Mouse (Mus musculus) myocyte (in vitro differentiated cells): ENCODE measurements at regions not wholly inside any gene's neighbourhood (a gene's known extent, or its start where the extent isn't known, plus 50 kb on each side); places are given as distances from the start of the nearest gene placed in this dataset.
A peak's percentile ranks its signal among the peaks of the same experiment; 100 is the strongest.

Experiments
- H3K27me3 ChIP-seq: one replicate; pipeline ENCODE4 v1.6.1; 2011; ENCODE audit not compliant: control insufficient read depth, insufficient read depth, insufficient read length
- H3K36me3 ChIP-seq: one replicate; pipeline ENCODE4 v1.6.1; 2011; ENCODE audit not compliant: control insufficient read depth, insufficient read depth
- H3K4me2 ChIP-seq: one replicate; pipeline ENCODE4 v1.6.1; 2011; ENCODE audit warnings: low read depth, control low read depth
- H3K4me3 ChIP-seq: one replicate; pipeline ENCODE4 v1.5.1; 2011; ENCODE audit warnings: mild to moderate bottlenecking, control low read depth, moderate library complexity
- H3K79me2 ChIP-seq: one replicate; pipeline ENCODE4 v1.6.1; 2011; ENCODE audit not compliant: control insufficient read depth, insufficient read depth
- H3ac ChIP-seq: one replicate; pipeline ENCODE4 v1.6.1; 2011; ENCODE audit not compliant: control insufficient read depth, insufficient read length
- CEBPB ChIP-seq: IDR thresholded peaks from 2 replicates; pipeline ENCODE4 v1.6.1; 2011; ENCODE audit warnings: mild to moderate bottlenecking, moderate library complexity; ENCODE audit not compliant: poor library complexity, insufficient read depth, severe bottlenecking
- E2F4 ChIP-seq: IDR thresholded peaks from one replicate; pipeline ENCODE4 v1.6.1; 2011; ENCODE audit warnings: mild to moderate bottlenecking, control low read depth, moderate library complexity; ENCODE audit not compliant: insufficient read depth
- MAX ChIP-seq: IDR thresholded peaks from one replicate; pipeline ENCODE4 v1.6.1; 2011; ENCODE audit warnings: low read depth, mild to moderate bottlenecking, control low read depth
- MYOD1 ChIP-seq, 3 experiments: IDR thresholded peaks; one replicate each; pipeline ENCODE4 v1.6.1; 2011; ENCODE audit warnings: control low read depth in 2 of 3, low read depth in 2 of 3, mild to moderate bottlenecking in 2 of 3, moderate library complexity in 1 of 3; ENCODE audit not compliant: insufficient read length in 2 of 3, control insufficient read depth in 1 of 3
- MYOG ChIP-seq, 3 experiments: IDR thresholded peaks; one replicate each; pipeline ENCODE4 v1.6.1; 2011; ENCODE audit warnings: control low read depth in 2 of 3, low read depth in 2 of 3, mild to moderate bottlenecking in 2 of 3; ENCODE audit not compliant: insufficient read length in 2 of 3, control insufficient read depth in 1 of 3, insufficient read depth in 1 of 3
- POLR2A ChIP-seq: IDR thresholded peaks from one replicate; pipeline ENCODE4 v1.6.1; 2011; ENCODE audit warnings: low read depth, mild to moderate bottlenecking, control low read depth, moderate library complexity; ENCODE audit not compliant: insufficient read length
- POLR2AphosphoS2 ChIP-seq: IDR thresholded peaks from one replicate; pipeline ENCODE4 v1.6.1; 2011; ENCODE audit warnings: low read depth, control low read depth; ENCODE audit not compliant: insufficient read length
- REST ChIP-seq: IDR thresholded peaks from one replicate; pipeline ENCODE4 v1.6.1; 2011; ENCODE audit warnings: mild to moderate bottlenecking, control low read depth, moderate library complexity; ENCODE audit not compliant: insufficient read depth, insufficient read length
- SRF ChIP-seq: IDR thresholded peaks from one replicate; pipeline ENCODE4 v1.6.1; 2011; ENCODE audit warnings: low read depth; ENCODE audit not compliant: control insufficient read depth, insufficient read length
- TCF12 ChIP-seq: IDR thresholded peaks from one replicate; pipeline ENCODE4 v1.6.1; 2011; ENCODE audit warnings: mild to moderate bottlenecking, control low read depth; ENCODE audit not compliant: poor library complexity, insufficient read depth, severe bottlenecking
- TCF3 ChIP-seq: IDR thresholded peaks from one replicate; pipeline ENCODE4 v1.6.1; 2011; ENCODE audit warnings: low read depth, control low read depth; ENCODE audit not compliant: insufficient read length
- USF1 ChIP-seq: IDR thresholded peaks from one replicate; pipeline ENCODE4 v1.6.1; 2011; ENCODE audit warnings: low read depth, mild to moderate bottlenecking, control low read depth, moderate library complexity

DNA sequence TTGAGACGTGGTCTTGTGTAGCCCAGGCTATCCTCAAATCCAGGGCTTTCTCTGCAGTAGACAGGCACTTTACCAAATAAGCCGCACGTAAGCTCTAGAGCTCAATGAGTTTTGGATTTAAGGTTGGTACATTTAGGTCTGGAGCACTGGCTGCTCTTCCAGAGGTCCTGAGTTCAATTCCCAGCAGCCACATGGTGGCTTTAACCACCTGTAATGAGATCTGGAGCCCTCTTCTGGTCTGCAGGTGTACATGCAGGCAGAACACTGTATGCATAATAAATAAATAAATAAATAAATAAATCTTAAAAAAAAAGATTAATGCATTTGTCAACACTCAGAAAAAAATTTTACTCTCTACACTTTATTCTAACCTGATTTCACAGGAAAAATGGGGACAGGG is 74.9 kb upstream of the Lrig1 start:
- no peaks in the 10 kb centered on the region for H3K79me2 ChIP-seq
- TF ChIP-seq REST (no peak), CEBPB (no peak), TCF12 (no peak), MAX (no peak), TCF3 (no peak), USF1 (no peak), MYOG (IDR thresholded peaks at IDR 0.05; ENCODE audit: control insufficient read depth in 1 of 3, insufficient read depth in 1 of 3, insufficient read length in 2 of 3, low read depth in 2 of 3) (no peak), E2F4 (no peak), SRF (no peak)
- H3K4me3 ChIP-seq = no peak overlapping the region
- no peak overlapping the region for H3ac ChIP-seq
- H3K4me2 ChIP-seq = no peak overlapping the region
- no peaks in the 10 kb centered on the region for H3K27me3 ChIP-seq
- no peaks in the 10 kb centered on the region for H3K36me3 ChIP-seq

DNA sequence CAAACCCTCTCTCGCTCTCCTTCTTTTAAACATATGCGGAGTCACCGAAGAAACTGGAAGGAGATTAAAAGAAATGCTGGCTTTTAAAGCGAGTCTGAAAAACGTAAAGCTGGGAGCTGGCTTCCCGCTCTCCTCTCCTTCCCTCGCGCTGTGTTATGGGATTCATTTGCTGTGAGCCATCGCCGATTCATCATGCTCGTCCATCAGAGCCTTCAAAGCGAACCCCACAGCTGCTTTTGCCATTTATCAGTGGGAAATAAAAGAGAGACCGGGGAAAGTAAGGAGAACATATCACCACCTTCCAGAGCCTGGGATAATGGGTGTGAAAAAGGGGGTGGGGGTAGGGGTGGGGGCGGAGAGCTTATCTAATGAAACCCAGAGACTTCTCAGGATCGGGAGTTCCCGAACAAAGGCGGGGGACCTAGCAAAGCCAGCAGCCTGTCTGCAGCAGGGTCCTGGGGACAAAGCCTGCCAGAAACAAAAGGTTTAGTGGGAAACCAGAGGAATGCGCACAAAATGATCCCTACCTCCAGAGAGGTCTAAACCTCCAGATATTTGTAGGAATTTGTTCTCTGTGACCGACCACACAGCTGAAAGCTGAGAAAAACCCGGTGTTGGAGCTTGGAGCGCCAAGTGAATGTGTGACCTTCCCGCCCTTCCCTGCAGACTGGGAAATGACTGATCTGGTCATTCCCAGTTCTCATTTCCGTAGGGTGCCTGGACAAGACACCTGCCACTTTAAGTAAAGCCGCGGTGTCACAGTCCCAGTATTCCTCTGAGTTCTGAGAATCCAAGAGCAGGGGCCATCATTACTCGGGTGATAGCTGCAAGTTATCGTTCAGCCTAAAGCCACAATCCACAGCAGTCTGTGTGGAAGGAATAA is 73.9 kb upstream of the Lrig1 start:
- Histone ChIP-seq H3K36me3 (no peaks in the 10 kb centered on the region), H3K27me3 (no peaks in the 10 kb centered on the region), H3K79me2 (no peaks in the 10 kb centered on the region), H3K4me2 (no peak overlapping the region), H3K4me3 (no peak overlapping the region), H3ac (no peak overlapping the region)
- no peak for TF ChIP-seq POLR2AphosphoS2
- peak in 1 of 3 experiments; percentile 13 for TF ChIP-seq MYOD1 (IDR thresholded peaks at IDR 0.05; ENCODE audit: control insufficient read depth in 1 of 3, insufficient read length in 2 of 3, low read depth in 2 of 3)

DNA sequence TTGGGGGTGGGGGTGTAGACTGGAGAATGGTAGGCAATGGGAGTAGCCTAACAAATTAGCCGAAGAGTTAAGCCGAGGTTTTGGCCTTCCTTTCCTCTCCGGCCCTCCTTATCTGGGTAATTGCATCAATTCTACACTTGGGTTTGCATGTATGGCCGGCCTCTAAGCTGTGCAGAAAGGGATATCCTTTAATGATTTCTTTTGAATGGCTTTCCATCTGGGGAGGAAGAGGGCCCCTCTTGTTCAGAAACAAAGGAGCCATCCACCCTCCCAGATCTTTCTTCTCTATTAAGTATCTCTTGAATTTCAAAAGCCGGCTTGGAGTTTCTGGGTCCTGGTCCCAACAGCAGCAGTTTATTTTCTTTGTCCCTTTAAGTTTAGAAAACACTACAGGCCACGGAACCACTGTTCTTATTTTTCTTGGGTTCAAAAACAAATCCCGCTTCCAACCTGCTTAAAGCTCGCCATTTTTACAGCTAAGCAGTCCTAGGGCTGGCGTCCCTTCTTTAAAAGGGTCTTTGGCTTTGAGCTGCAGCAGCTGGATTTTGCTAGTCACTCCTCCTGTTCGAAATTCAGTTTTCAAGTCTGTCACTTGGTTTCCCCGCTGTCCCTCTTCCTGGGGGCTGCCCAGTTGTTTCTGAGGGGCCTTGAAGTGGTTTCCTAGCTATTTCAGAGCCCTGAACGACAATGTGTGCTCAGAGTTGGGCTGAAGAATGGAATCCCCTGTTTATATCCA is 73.1 kb upstream of the Lrig1 start:
- no peak overlapping the region for H3K4me3 ChIP-seq
- H3ac ChIP-seq = no peak overlapping the region
- TF ChIP-seq POLR2AphosphoS2 (no peak), E2F4 (no peak), SRF (no peak), MAX (no peak), POLR2A (no peak), MYOG (IDR thresholded peaks at IDR 0.05; ENCODE audit: control insufficient read depth in 1 of 3, insufficient read depth in 1 of 3, insufficient read length in 2 of 3, low read depth in 2 of 3) (no peak), TCF3 (no peak), MYOD1 (IDR thresholded peaks at IDR 0.05; ENCODE audit: control insufficient read depth in 1 of 3, insufficient read length in 2 of 3, low read depth in 2 of 3) (no peak)
- H3K4me2 ChIP-seq = no peak overlapping the region
- no peaks in the 10 kb centered on the region for H3K79me2 ChIP-seq
- H3K36me3 ChIP-seq = no peaks in the 10 kb centered on the region
- H3K27me3 ChIP-seq = no peaks in the 10 kb centered on the region

DNA sequence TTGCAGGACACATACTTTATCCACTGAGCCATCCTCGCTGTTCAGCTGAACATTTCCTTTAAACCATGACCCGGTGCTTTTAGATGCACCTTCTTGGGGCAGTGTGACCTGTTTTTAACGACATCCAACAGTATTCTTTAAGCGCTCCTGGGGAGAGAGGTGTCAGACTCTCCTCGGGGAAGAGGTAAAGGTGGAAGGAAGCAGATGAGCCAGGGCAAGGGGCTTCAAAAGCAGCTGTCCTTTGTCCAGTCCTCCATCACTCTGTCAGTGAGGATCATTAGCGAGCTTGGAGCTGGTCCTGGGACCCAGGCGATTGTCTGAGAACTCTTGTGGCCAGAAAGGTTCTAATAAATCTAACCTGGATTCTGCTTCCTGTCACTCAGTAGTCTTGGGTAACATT is 72.4 kb upstream of the Lrig1 start:
- Histone ChIP-seq H3ac (no peak overlapping the region), H3K4me3 (no peak overlapping the region), H3K36me3 (no peaks in the 10 kb centered on the region), H3K27me3 (no peaks in the 10 kb centered on the region), H3K79me2 (no peaks in the 10 kb centered on the region), H3K4me2 (no peak overlapping the region)
- no peak for TF ChIP-seq MAX
- no peak for TF ChIP-seq REST
- TF ChIP-seq SRF = no peak
- TF ChIP-seq MYOD1 (IDR thresholded peaks at IDR 0.05; ENCODE audit: control insufficient read depth in 1 of 3, insufficient read length in 2 of 3, low read depth in 2 of 3) = no peak
- TF ChIP-seq TCF12 = no peak
- TF ChIP-seq POLR2AphosphoS2 = no peak
- TF ChIP-seq CEBPB = no peak
- no peak for TF ChIP-seq USF1

DNA sequence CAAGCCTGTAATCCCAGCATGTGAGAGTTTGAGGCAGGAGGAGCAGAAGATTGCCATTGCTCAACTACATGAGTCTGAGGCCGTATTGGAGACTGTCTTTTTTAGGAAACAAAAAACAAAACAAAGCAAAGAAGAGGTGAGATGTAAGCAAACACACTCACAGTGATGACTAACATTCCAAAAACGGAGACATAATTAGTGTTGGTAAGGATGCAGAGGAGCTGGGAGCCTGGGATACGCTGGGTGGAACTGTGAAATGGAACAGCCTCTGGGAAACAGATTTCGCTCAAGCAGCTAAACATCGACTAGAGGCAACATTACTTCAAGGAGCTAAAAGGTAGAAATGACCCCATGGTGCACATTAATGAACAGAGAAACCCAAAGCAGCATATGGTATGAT is 68.3 kb upstream of the Lrig1 start:
- H3K27me3 ChIP-seq = peaks cover 5% of the 10 kb centered on the region
- H3ac ChIP-seq = no peak overlapping the region
- H3K4me2 ChIP-seq = no peak overlapping the region
- H3K4me3 ChIP-seq = no peak overlapping the region
- no peak for TF ChIP-seq POLR2AphosphoS2
- no peak for TF ChIP-seq MYOG (IDR thresholded peaks at IDR 0.05; ENCODE audit: control insufficient read depth in 1 of 3, insufficient read depth in 1 of 3, insufficient read length in 2 of 3, low read depth in 2 of 3)
- no peak for TF ChIP-seq TCF3
- no peak for TF ChIP-seq CEBPB
- TF ChIP-seq E2F4 = no peak
- no peak for TF ChIP-seq REST
- TF ChIP-seq USF1 = no peak
- TF ChIP-seq SRF = no peak
- no peak for TF ChIP-seq TCF12
- TF ChIP-seq MYOD1 (IDR thresholded peaks at IDR 0.05; ENCODE audit: control insufficient read depth in 1 of 3, insufficient read length in 2 of 3, low read depth in 2 of 3) = no peak
- no peak for TF ChIP-seq MAX
- no peak for TF ChIP-seq POLR2A
- H3K79me2 ChIP-seq = no peaks in the 10 kb centered on the region
- no peaks in the 10 kb centered on the region for H3K36me3 ChIP-seq
